Mouse (Mus musculus) B cell, adult (primary cell): Measurements from ENCODE around the gene Lpar3. TPM values are rescaled to one million over a fixed set of nuclear protein-coding genes. Genes with fewer than 3 reads are reported as not detected.

Experiments
- total RNA-seq: library from RNA; stranded (reverse); gene quantifications from 4 replicates; pipeline ENCODE4 v1.2.4, GENCODE M21; 2023; ENCODE audit not compliant: inconsistent age

Gene Lpar3
- total RNA-seq, result not detected in 4 replicates

GRCm38 (mm10) chr3:146220776-146221486, at the start of gene Lpar3:
Lpar3 (plus strand) TSS chr3:146220963.

Other genes with a start within 250 kb of the Lpar3 start
- gene Syde2, start 233.1 kb upstream of the Lpar3 start, total RNA-seq, result 0.09 to 0.58 TPM (median 0.18 TPM) in 3 of 4 replicates, not detected in the other
- gene Wdr63, start 112.8 kb upstream of the Lpar3 start, total RNA-seq, result not detected in 4 replicates
- 5.7 to 7.7 TPM (median 7.1 TPM) in 4 replicates for gene Mcoln3, start 103.5 kb upstream of the Lpar3 start, total RNA-seq
- gene Mcoln2, start 71.1 kb upstream of the Lpar3 start, total RNA-seq, result 35.7 to 54.6 TPM (median 45.4 TPM) in 4 replicates
- 1.9 to 3.5 TPM (median 2.1 TPM) in 4 replicates for gene Ssx2ip, start 183.7 kb downstream of the Lpar3 start, total RNA-seq
- 10.5 to 11.1 TPM (median 10.9 TPM) in 4 replicates for gene Ctbs, start 228.8 kb downstream of the Lpar3 start, total RNA-seq